Mouse (Mus musculus) CH12.LX (cell line): ENCODE measurements around the gene Slc15a1.

Experiments used
- BHLHE40 ChIP-seq: IDR thresholded peaks from 2 replicates; pipeline ENCODE4 v1.6.1; 2011; ENCODE audit warnings: mild to moderate bottlenecking, low read depth, low read length, improper control_type of control experiment
- CTCF ChIP-seq, 2 experiments: IDR thresholded peaks in 1 of 2; conservative IDR thresholded peaks in 1 of 2; 2 replicates each; pipeline ENCODE4 v1.5.1; 2011 to 2012; ENCODE audit warnings: low read depth in 2 of 2, low read length in 2 of 2, improper control_type of control experiment in 1 of 2, inconsistent platforms in 1 of 2, mild to moderate bottlenecking in 1 of 2, moderate library complexity in 1 of 2
- HCFC1 ChIP-seq: IDR thresholded peaks from 2 replicates; pipeline ENCODE4 v1.6.1; 2012; ENCODE audit warnings: low read depth, mild to moderate bottlenecking, inconsistent platforms, low read length, improper control_type of control experiment
- IRF4 ChIP-seq: IDR thresholded peaks from 2 replicates; pipeline ENCODE4 v1.6.1; 2014; ENCODE audit warnings: low read depth, mild to moderate bottlenecking, inconsistent platforms, low read length, improper control_type of control experiment
- MAFK ChIP-seq: IDR thresholded peaks from 2 replicates; pipeline ENCODE4 v1.6.1; 2011; ENCODE audit warnings: low read length, improper control_type of control experiment; ENCODE audit not compliant: insufficient replicate concordance
- MAX ChIP-seq: IDR thresholded peaks from 2 replicates; pipeline ENCODE4 v1.6.1; 2011; ENCODE audit warnings: low read length, improper control_type of control experiment
- NRF1 ChIP-seq: IDR thresholded peaks from 2 replicates; pipeline ENCODE4 v1.6.1; 2014; ENCODE audit warnings: low read depth, mild to moderate bottlenecking, inconsistent platforms, low read length, improper control_type of control experiment, moderate library complexity
- POLR2A ChIP-seq: IDR thresholded peaks from 2 replicates; pipeline ENCODE4 v1.6.1; 2011; ENCODE audit warnings: low read depth, mild to moderate bottlenecking, improper control_type of control experiment, low read length
- USF1 ChIP-seq: IDR thresholded peaks from 2 replicates; pipeline ENCODE4 v1.6.1; 2014; ENCODE audit warnings: low read depth, mild to moderate bottlenecking, inconsistent platforms, low read length, improper control_type of control experiment

DNA sequence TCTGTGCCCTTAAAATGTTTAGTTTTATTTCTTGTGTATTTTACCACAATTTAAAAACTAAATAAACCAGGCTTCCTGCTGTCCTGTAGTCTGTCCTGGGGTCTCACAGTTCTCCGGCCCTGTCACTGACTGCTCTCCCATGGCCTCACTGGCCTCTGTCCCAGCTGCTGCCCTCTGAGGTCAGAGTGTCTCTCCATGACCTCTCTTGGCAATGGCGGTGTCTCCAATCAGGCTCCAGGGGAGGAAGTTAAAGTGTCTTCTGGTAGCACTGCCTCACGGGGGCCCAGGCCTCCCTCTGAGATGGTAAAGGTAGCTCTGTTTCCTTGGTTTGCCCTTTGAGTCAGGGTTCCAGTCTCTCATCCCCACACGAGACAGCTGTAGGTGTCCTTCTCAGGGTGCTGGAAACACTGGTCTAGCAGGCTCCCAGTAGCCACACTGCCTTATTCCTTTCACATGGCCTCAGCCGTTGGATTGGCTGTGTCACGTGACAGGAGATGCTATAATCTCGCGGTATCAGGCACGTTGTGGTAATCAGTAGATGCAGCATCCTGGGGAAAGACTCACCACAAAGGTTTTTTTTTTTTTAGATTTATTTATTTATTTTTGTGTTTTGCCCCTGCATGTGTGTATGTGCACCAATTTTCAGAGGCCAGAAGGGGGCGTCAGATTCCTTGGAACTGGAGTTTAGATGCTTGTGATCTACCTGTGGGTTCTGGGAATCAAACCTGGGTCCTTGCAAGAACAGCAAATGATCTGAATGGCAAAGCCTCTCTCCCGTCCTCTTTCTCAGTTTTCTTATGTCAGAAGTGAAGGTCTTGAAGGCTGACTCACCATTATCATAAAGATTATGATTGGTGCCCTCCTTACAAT is 48.4 kb downstream of the Slc15a1 start:
- TF ChIP-seq NRF1 (no peak), BHLHE40 (no peak), MAX (no peak), POLR2A (no peak), HCFC1 (no peak), CTCF (conservative IDR thresholded peaks at IDR 0.05 in 1 of 2, IDR thresholded peaks at IDR 0.05 in 1 of 2; ENCODE audit: low read depth in 2 of 2, low read length in 2 of 2) (no peak), MAFK (no peak), IRF4 (no peak), USF1 (no peak)
